Mouse (Mus musculus) spleen, embryonic (tissue): ENCODE data around the gene Kcmf1.

Experiments used
- CTCF ChIA-PET: fragments of 350-600 bp; sonication (Branson Sonifier 250); formaldehyde crosslinking; loops from one replicate; lab custom pipeline; 2022; lab: Charles Lee

Gene Kcmf1

GRCm38 (mm10) chr6:72792641-72793040 is 107.1 kb downstream of the Kcmf1 start:
- CTCF ChIA-PET = no interaction called here
